Mouse (Mus musculus) midbrain, embryonic 13.5 days (tissue): ENCODE measurements around the gene Dnajc13. TPM values are rescaled to one million over a fixed set of nuclear protein-coding genes. Genes with fewer than 3 reads are reported as not detected.

Experiments
- ATAC-seq: fragments of 200-750 bp; cut with Nextera tagmentation; 2 replicates; pipeline ENCODE4 v1.8.0; 2017; ENCODE audit warnings: mild to moderate bottlenecking, moderate TSS enrichment, moderate library complexity
- H3K27ac ChIP-seq: fragments of 300-500 bp; sonication (generic); 2 replicates; pipeline ENCODE4 v1.5.1; 2015; ENCODE audit warnings: inconsistent platforms, mild to moderate bottlenecking, moderate library complexity
- H3K27me3 ChIP-seq: fragments of 300-500 bp; sonication (generic); 2 replicates; pipeline ENCODE4 v1.6.1; 2015; ENCODE audit warnings: mild to moderate bottlenecking, inconsistent platforms
- H3K36me3 ChIP-seq: fragments of 300-500 bp; sonication (generic); 2 replicates; pipeline ENCODE4 v1.6.1; 2015; ENCODE audit warnings: mild to moderate bottlenecking, inconsistent platforms
- H3K4me1 ChIP-seq: fragments of 300-500 bp; sonication (generic); replicated peaks from 2 replicates; pipeline ENCODE4 v1.6.1; 2015; ENCODE audit warnings: inconsistent platforms
- H3K4me2 ChIP-seq: fragments of 300-500 bp; sonication (generic); replicated peaks from 2 replicates; pipeline ENCODE4 v1.6.1; 2015; ENCODE audit warnings: moderate library complexity, mild to moderate bottlenecking, inconsistent platforms
- H3K4me3 ChIP-seq: fragments of 300-500 bp; sonication (generic); replicated peaks from 2 replicates; pipeline ENCODE4 v1.5.1; 2015; ENCODE audit warnings: mild to moderate bottlenecking, inconsistent platforms
- H3K9ac ChIP-seq: fragments of 300-500 bp; sonication (generic); replicated peaks from 2 replicates; pipeline ENCODE4 v1.6.1; 2015; ENCODE audit warnings: mild to moderate bottlenecking, inconsistent platforms
- H3K9me3 ChIP-seq: fragments of 300-500 bp; sonication (generic); 2 replicates; pipeline ENCODE4 v1.6.1; 2016; ENCODE audit warnings: mild to moderate bottlenecking, inconsistent platforms
- WGBS: fragments of 180-500 bp; shearing (Covaris S2); methylation state at CpG from one replicate; pipeline ENCODE4 v1.1.7; 2015; 5-methylcytosine and 5-hydroxymethylcytosine counted together
- polyA plus RNA-seq: library from polyadenylated mRNA; unstranded; fragments of >200 nt; fragmentation: Nextera tagmentation; extraction: Ambion mirVana; gene quantifications from 2 replicates; pipeline ENCODE4 v1.2.1, GENCODE M21; 2015

Gene Dnajc13
- polyA plus RNA-seq: 18.9 and 19.2 TPM in 2 replicates

DNA sequence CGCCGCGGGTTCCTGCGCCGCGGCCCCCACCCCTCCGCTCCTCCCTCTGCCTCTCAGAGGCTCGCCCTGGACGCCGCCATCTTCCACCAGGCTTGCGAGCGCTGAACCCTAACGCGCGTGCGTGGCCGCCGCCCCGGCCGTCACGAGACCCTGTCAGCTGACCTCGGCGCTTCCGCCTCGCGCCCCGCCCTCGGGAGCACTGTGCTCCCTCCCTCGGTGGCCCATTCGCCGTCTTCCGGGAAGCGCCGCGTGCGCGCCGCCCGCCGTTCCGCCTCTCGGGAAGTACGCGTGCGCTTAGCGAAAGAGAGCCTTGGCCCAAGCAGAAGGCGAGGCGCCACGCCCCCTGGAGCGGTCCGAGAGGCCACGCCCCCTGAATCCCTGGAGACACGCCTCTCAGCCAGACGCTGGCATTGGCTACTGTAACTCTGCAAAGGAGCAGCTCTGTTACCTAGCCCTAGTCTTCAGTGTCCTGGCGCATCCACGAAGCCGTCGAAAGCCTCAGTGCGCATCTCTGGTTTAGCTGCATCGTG is at the start of gene Dnajc13:
TSS of gene Dnajc13 (minus strand) at position 108 of the 530 bp plus-strand sequence.
- peak; percentile 97 for ATAC-seq

DNA sequence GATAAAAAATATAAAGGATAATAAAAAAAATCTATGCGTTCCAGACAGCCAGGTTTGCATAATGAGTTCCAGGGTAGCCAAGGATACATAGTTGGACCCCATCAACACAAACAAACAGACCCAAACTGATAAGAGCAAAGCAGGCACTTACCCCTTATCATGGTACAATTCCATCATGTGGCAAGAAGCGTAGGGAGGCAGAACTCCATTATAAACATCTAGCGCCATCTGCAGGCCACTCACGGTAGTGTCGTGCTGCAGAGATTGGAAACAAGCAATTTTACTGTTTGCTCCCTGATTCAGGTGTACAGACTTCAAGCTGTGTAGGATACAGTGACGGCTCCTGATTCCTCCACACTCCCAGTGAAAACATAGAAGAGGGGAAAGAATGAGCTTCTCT is 44.0 kb upstream of the Dnajc13 start:
- no peak overlapping the region for H3K4me2 ChIP-seq
- H3K4me1 ChIP-seq: no peaks in the 10 kb centered on the region
- 17% methylated on average over 6 of the region's 6 CpGs for WGBS
- no peaks in the 10 kb centered on the region for H3K36me3 ChIP-seq
- no peak for ATAC-seq
- H3K27ac ChIP-seq: no peak overlapping the region
- no peak overlapping the region for H3K9ac ChIP-seq
- no peaks in the 10 kb centered on the region for H3K9me3 ChIP-seq
- no peak overlapping the region for H3K4me3 ChIP-seq
- H3K27me3 ChIP-seq: no peaks in the 10 kb centered on the region

More for the DNA sequence above, at the start of gene Dnajc13:
- Histone ChIP-seq H3K4me3 (peak within 1 kb of the TSS; percentile 97), H3K9me3 (no peaks in the 10 kb centered on the region), H3K36me3 (no peaks in the 10 kb centered on the region), H3K4me1 (peaks cover 27% of the 10 kb centered on the region), H3K4me2 (peak within 1 kb of the TSS; percentile 88), H3K9ac (peak within 1 kb of the TSS; percentile 94), H3K27ac (peak within 1 kb of the TSS; percentile 90), H3K27me3 (no peaks in the 10 kb centered on the region)
- WGBS: under 1% methylated on average over 58 of the region's 60 CpGs

GRCm38 (mm10) chr9:104305333-104306111 is 42.8 kb upstream of the Dnajc13 start:
- H3K4me3 ChIP-seq: no peak overlapping the region

DNA sequence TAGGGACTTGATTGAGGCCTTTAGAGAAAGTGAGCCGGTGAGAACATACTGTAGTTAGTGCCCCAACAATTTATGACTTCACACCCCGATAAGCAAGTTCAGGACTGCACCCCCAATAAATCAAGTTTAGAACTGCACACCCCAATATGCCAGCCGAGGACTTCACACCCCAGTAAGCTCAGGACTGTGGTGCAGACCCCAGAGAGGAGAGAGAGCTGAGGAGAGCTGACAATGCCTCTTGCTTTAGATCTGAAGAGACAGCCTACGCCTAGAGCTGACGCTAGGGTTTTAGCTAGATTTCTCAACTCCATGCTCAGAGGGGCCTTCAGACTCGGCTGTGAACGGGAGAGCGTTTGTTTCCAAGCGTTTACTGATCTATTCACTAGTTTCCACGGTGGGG is 42.1 kb upstream of the Dnajc13 start:
- Histone ChIP-seq H3K4me1 (no peaks in the 10 kb centered on the region), H3K9me3 (no peaks in the 10 kb centered on the region), H3K4me2 (no peak overlapping the region), H3K27me3 (no peaks in the 10 kb centered on the region), H3K27ac (no peak overlapping the region), H3K4me3 (no peak overlapping the region), H3K36me3 (no peaks in the 10 kb centered on the region), H3K9ac (no peak overlapping the region)
- WGBS: 83% methylated on average over 10 of the region's 10 CpGs
- ATAC-seq: no peak

More at GRCm38 (mm10) chr9:104305333-104306111, 42.8 kb upstream of the Dnajc13 start:
- Histone ChIP-seq H3K9ac (no peak overlapping the region), H3K4me1 (no peaks in the 10 kb centered on the region), H3K36me3 (no peaks in the 10 kb centered on the region), H3K4me2 (no peak overlapping the region), H3K27me3 (no peaks in the 10 kb centered on the region), H3K27ac (no peak overlapping the region), H3K9me3 (no peaks in the 10 kb centered on the region)
- ATAC-seq: no peak
- 94% methylated on average over 6 of the region's 6 CpGs for WGBS

DNA sequence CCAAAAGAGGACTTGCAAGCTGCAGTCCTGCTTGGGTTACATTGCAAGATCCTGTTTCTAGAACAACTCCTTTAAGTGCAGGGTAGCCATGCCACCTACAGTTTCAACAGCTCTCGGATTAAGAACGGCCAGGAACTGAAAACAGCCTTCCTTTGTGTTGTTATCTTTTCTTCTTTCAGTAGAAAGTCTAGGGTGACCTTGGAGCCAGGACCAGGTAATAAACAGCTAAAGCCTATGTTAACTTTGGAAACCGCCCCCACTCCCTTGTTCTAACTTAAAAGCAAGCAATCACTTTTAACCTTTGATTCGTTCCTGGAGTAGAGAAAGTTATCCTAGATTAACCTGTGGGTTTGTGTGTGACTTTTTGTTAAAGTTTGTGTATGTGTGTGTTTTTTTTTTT is 41.6 kb upstream of the Dnajc13 start:
- H3K9ac ChIP-seq: no peak overlapping the region
- no peak overlapping the region for H3K4me2 ChIP-seq
- H3K4me1 ChIP-seq: no peaks in the 10 kb centered on the region
- H3K27me3 ChIP-seq: no peaks in the 10 kb centered on the region
- no peak overlapping the region for H3K4me3 ChIP-seq
- H3K36me3 ChIP-seq: no peaks in the 10 kb centered on the region
- H3K27ac ChIP-seq: no peak overlapping the region
- 86% methylated on average over 4 of the region's 4 CpGs for WGBS
- no peak for ATAC-seq
- H3K9me3 ChIP-seq: no peaks in the 10 kb centered on the region

DNA sequence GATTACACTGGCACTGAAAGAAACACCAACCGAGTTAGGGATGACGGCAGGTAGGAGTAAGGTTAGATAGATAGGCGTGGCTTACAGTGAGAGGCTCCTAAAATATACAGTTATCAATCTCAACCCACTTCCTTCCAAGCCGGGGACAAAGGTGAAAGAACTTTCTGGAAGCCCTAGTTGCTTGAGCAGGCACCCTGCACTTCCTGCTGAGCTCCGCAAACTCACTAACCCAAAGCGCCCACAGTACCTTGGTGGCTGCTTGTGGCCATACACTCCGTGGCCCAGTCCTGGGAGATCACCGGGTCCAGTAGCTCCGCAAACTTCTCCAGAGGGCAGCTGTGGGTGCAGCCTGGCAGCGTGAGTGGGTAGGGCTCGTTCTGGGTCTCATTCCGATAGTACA is 37.8 kb upstream of the Dnajc13 start:
- Histone ChIP-seq H3K4me2 (no peak overlapping the region), H3K27me3 (no peaks in the 10 kb centered on the region), H3K4me3 (no peak overlapping the region), H3K9me3 (no peaks in the 10 kb centered on the region), H3K4me1 (no peaks in the 10 kb centered on the region), H3K36me3 (no peaks in the 10 kb centered on the region), H3K27ac (no peak overlapping the region), H3K9ac (no peak overlapping the region)
- ATAC-seq: no peak
- 89% methylated on average over 12 of the region's 12 CpGs for WGBS

- H3K4me1 ChIP-seq: no peaks in the 10 kb centered on the region
- WGBS: 82% methylated on average over 3 of the region's 3 CpGs
Measured at GRCm38 (mm10) chr9:104297041-104297440, 34.3 kb upstream of the Dnajc13 start.

GRCm38 (mm10) chr9:104284934-104285333 is 22.2 kb upstream of the Dnajc13 start:
- WGBS: 79% methylated on average over 6 of the region's 6 CpGs
- Histone ChIP-seq H3K4me3 (no peak overlapping the region), H3K9ac (no peak overlapping the region), H3K4me2 (no peak overlapping the region), H3K27me3 (no peaks in the 10 kb centered on the region), H3K27ac (no peak overlapping the region), H3K9me3 (no peaks in the 10 kb centered on the region), H3K4me1 (no peaks in the 10 kb centered on the region), H3K36me3 (no peaks in the 10 kb centered on the region)
- ATAC-seq: no peak

More at GRCm38 (mm10) chr9:104297041-104297440, 34.3 kb upstream of the Dnajc13 start:
- no peaks in the 10 kb centered on the region for H3K9me3 ChIP-seq
- H3K27ac ChIP-seq: no peak overlapping the region
- no peaks in the 10 kb centered on the region for H3K36me3 ChIP-seq
- no peak overlapping the region for H3K9ac ChIP-seq
- ATAC-seq: no peak
- no peak overlapping the region for H3K4me2 ChIP-seq
- no peak overlapping the region for H3K4me3 ChIP-seq
- no peaks in the 10 kb centered on the region for H3K27me3 ChIP-seq

GRCm38 (mm10) chr9:104282536-104282935 is 19.8 kb upstream of the Dnajc13 start:
- Histone ChIP-seq H3K4me1 (no peaks in the 10 kb centered on the region), H3K27ac (no peak overlapping the region), H3K9me3 (no peaks in the 10 kb centered on the region), H3K4me2 (no peak overlapping the region), H3K36me3 (no peaks in the 10 kb centered on the region), H3K4me3 (no peak overlapping the region), H3K27me3 (no peaks in the 10 kb centered on the region), H3K9ac (no peak overlapping the region)
- no peak for ATAC-seq
- 23% methylated on average over 8 of the region's 8 CpGs for WGBS

GRCm38 (mm10) chr9:104281737-104282136 is 19.0 kb upstream of the Dnajc13 start:
- Histone ChIP-seq H3K9ac (no peak overlapping the region), H3K27me3 (no peaks in the 10 kb centered on the region), H3K9me3 (no peaks in the 10 kb centered on the region), H3K4me3 (no peak overlapping the region), H3K4me1 (no peaks in the 10 kb centered on the region), H3K4me2 (no peak overlapping the region), H3K27ac (no peak overlapping the region), H3K36me3 (no peaks in the 10 kb centered on the region)
- WGBS: 81% methylated on average over 5 of the region's 5 CpGs
- ATAC-seq: no peak

DNA sequence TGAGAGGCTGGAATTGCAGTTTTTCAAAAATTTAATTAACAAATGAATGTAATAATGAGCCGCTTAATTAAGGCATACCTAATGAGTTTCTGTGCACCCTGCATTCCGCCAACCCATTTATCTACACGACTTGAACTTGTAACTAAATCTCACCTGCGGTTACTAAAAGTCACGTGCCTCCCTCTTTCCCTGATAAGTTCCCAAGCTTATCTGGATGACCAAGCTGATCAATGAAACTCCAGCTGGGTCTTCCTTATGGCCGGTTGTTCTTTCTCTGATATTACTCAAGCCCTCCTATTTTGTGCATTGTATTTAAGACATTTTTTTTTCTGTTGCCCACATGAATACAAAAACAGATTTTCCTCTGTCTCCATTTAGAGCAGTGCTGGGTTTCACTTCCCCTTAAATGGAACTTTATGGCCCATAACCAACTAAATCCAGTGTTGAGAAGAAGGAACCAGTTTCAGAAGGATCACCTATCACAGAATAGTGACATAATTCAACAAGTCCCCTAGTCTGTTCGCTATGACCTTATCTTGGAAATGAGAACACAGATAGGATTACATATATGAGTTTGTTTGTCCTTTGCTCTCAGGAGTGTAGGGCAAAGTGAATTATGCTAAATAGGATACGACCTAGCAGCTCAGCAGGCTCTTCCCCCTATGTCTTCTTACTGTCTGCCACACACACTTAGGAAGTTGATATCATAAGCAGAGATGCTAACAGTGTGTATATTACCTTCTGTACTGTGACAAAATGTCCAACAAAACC is 18.2 kb upstream of the Dnajc13 start:
- 84% methylated on average over 8 of the region's 8 CpGs for WGBS
- no peaks in the 10 kb centered on the region for H3K4me1 ChIP-seq
- H3K4me3 ChIP-seq: no peak overlapping the region
- no peak overlapping the region for H3K4me2 ChIP-seq
- ATAC-seq: no peak
- H3K9me3 ChIP-seq: no peaks in the 10 kb centered on the region
- no peak overlapping the region for H3K9ac ChIP-seq
- H3K27me3 ChIP-seq: no peaks in the 10 kb centered on the region
- H3K27ac ChIP-seq: no peak overlapping the region
- H3K36me3 ChIP-seq: no peaks in the 10 kb centered on the region

DNA sequence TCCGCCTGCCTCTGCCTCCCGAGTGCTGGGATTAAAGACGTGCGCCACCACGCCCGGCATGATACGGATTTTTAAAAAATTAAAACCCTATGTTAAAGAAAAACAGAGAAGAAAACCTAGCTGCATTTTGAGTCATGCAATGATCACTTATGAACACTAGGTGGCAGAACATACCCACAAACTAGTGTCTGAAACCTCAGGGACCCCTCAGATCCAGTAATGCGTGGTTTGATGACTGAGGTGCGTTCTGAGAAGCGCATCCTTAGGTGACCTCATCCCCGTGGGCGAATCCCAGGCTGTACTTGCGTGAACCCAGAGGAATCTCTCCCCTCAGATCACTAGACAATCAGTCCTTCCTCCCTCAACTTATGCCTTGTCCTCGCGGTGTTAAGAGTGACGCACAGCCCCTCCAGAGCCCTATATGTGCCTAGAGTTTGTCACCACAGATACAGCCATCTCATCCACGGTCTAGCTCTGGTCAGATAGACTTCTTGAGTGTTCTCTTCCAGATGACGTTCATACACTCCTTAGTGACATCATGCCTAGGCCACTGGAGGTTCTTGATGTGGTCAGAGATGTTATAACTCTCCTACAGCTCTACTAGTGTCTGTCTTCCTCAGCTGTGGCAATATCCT is 14.9 kb upstream of the Dnajc13 start:
- Histone ChIP-seq H3K9ac (no peak overlapping the region), H3K36me3 (no peaks in the 10 kb centered on the region), H3K9me3 (no peaks in the 10 kb centered on the region), H3K27ac (no peak overlapping the region), H3K4me3 (no peak overlapping the region), H3K4me1 (no peaks in the 10 kb centered on the region), H3K4me2 (peak overlapping the region; percentile 32), H3K27me3 (no peaks in the 10 kb centered on the region)
- WGBS: 25% methylated on average over 18 of the region's 18 CpGs
- ATAC-seq: peak; percentile 66
